Mouse (Mus musculus) testis, adult 2 months (tissue): ENCODE data around the gene Nudt9.

Experiments used
- CTCF ChIP-seq: fragments of 200-500 bp; IDR thresholded peaks from 2 replicates; pipeline ENCODE4 v1.5.1; 2012; ENCODE audit warnings: low read depth, mild to moderate bottlenecking, inconsistent platforms, low read length, moderate library complexity; ENCODE audit not compliant: control insufficient read depth, insufficient read depth, insufficient replicate concordance
- POLR2A ChIP-seq: fragments of 200-500 bp; IDR thresholded peaks from 2 replicates; pipeline ENCODE4 v1.6.1; 2012; ENCODE audit warnings: low read depth, mild to moderate bottlenecking, inconsistent platforms, low read length, moderate library complexity; ENCODE audit not compliant: control insufficient read depth

GRCm38 (mm10) chr5:104110171-104110920 is 64.2 kb downstream of the Nudt9 start:
- TF ChIP-seq CTCF: no peak
- no peak for TF ChIP-seq POLR2A
